Mouse (Mus musculus) heart, postnatal 0 days (tissue): ENCODE measurements around the gene Prkcb.

Experiments used
- CTCF ChIP-seq: IDR thresholded peaks from 2 replicates; pipeline ENCODE4 v1.5.1; 2016; ENCODE audit warnings: antibody characterized with exemption, control low read depth, low read depth
- EP300 ChIP-seq: IDR thresholded peaks from 2 replicates; pipeline ENCODE4 v1.6.1; 2016; ENCODE audit warnings: antibody characterized with exemption, low read depth

- no peak for TF ChIP-seq CTCF
- no peak for TF ChIP-seq EP300
Measured at GRCm38 (mm10) chr7:122356941-122357340, 68.4 kb downstream of the Prkcb start.
